In genomic region chr19:49207971-49208370, GRCm38 (mm10) we compare ENCODE assay signal across 24 mouse cellular contexts.
DNase-seq lines count a peak whose midpoint lies in the region; ATAC-seq and TF ChIP-seq lines count a peak whose summit lies in the region.
"Had no signal": no experiment of that assay in that cellular context is flagged by ENCODE, and none has a peak within 500 bp of the region (broad histone marks: within the 10 kb centered on the region; RNA-seq: fewer than 3 reads in every experiment).

No protein-coding gene starts in this region.

- H3K36me3 ChIP-seq in kidney, embryonic 16.5 days (ENCODE audit: insufficient read depth, low read length), result no peaks in the 10 kb centered on the region
- no peaks in the 10 kb centered on the region for H3K36me3 ChIP-seq in lung, embryonic 14.5 days (ENCODE audit: insufficient read depth)
- H3K36me3 ChIP-seq: embryonic facial prominence, embryonic 12.5 days; forebrain, embryonic 15.5 days; G1E had no signal

- TF ChIP-seq CTCF in lung, embryonic 14.5 days (IDR thresholded peaks at IDR 0.05; ENCODE audit: low read depth), result no peak

- H3K4me1 ChIP-seq in kidney, embryonic 16.5 days (ENCODE audit: insufficient read depth, low read length), result no peaks in the 10 kb centered on the region
- H3K4me1 ChIP-seq in lung, embryonic 14.5 days (ENCODE audit: insufficient read depth), result no peaks in the 10 kb centered on the region
- H3K4me1 ChIP-seq: embryonic facial prominence, embryonic 12.5 days; forebrain, embryonic 13.5 days; forebrain, embryonic 15.5 days had no signal

- H3K9ac ChIP-seq in kidney, embryonic 16.5 days (replicated peaks; ENCODE audit: low read length), result no peak overlapping the region
- no peak overlapping the region for H3K9ac ChIP-seq in lung, embryonic 14.5 days
- H3K9ac ChIP-seq: embryonic facial prominence, embryonic 12.5 days; forebrain, embryonic 13.5 days; forebrain, embryonic 15.5 days had no signal

- H3K4me2 ChIP-seq in kidney, embryonic 16.5 days (replicated peaks; ENCODE audit: low read depth, low read length), result no peak overlapping the region
- no peak overlapping the region for H3K4me2 ChIP-seq in lung, embryonic 14.5 days
- H3K4me2 ChIP-seq: embryonic facial prominence, embryonic 12.5 days; forebrain, embryonic 13.5 days; forebrain, embryonic 15.5 days had no signal

- no peak overlapping the region for H3K27ac ChIP-seq in kidney, embryonic 16.5 days (ENCODE audit: low read length)
- H3K27ac ChIP-seq in lung, embryonic 14.5 days (ENCODE audit: low read depth), result no peak overlapping the region
- H3K27ac ChIP-seq: embryonic facial prominence, embryonic 12.5 days; forebrain, embryonic 13.5 days; forebrain, embryonic 15.5 days had no signal

- WGBS in kidney, embryonic 16.5 days, result 34% methylated on average over 3 of the region's 3 CpGs
- WGBS in lung, embryonic 14.5 days, result 33% methylated on average over 3 of the region's 3 CpGs

- ATAC-seq in kidney, embryonic 16.5 days (ENCODE audit: low FRiP score, low TSS enrichment), result peak; percentile 49; the same call in 1 of the 2 replicates
- ATAC-seq in lung, embryonic 14.5 days (ENCODE audit: insufficient read depth), result no peak
- ATAC-seq: CD4-positive, CD25-positive, alpha-beta regulatory T cell, adult 4 months; forebrain, embryonic 13.5 days; forebrain, embryonic 15.5 days had no signal

- H3K27me3 ChIP-seq in kidney, embryonic 16.5 days (ENCODE audit: insufficient read depth, low read length), result no peaks in the 10 kb centered on the region
- no peaks in the 10 kb centered on the region for H3K27me3 ChIP-seq in lung, embryonic 14.5 days (ENCODE audit: insufficient read depth, low read length)
- H3K27me3 ChIP-seq: CH12.LX; embryonic facial prominence, embryonic 12.5 days; forebrain, embryonic 13.5 days; forebrain, embryonic 15.5 days had no signal

- DNase-seq in heart, adult 11 months, result peak; percentile 18
- DNase-seq in heart, adult 18-20 months, result no peak
- no peak for DNase-seq in kidney, postnatal 14 days
- DNase-seq in lung, embryonic 14.5 days, result peak; percentile 44
- DNase-seq in lung, postnatal 10 days, result no peak
- DNase-seq in frontal cortex, postnatal 25 days (ENCODE audit: low spot score in 2 of 2), result no peak
- DNase-seq: adrenal gland, adult 2 months; adrenal gland, postnatal 10 days; adrenal gland, postnatal 25 days; B cell, adult 2 months; cerebellum, adult 11 months; cerebellum, adult 18-20 months; cerebellum, adult 8-10 months; cerebellum, adult 9-11 months; cerebellum, postnatal 14 days; cerebellum, postnatal 36 days; embryo, embryonic 11 days had no signal

- no peak overlapping the region for H3K4me3 ChIP-seq in kidney, embryonic 16.5 days (ENCODE audit: low read length)
- no peak overlapping the region for H3K4me3 ChIP-seq in lung, embryonic 14.5 days (ENCODE audit: low read depth, low read length)
- H3K4me3 ChIP-seq: embryonic facial prominence, embryonic 12.5 days; forebrain, embryonic 13.5 days; forebrain, embryonic 15.5 days had no signal

- no peaks in the 10 kb centered on the region; the same call in 1 of the 2 replicates for H3K9me3 ChIP-seq in kidney, embryonic 16.5 days (ENCODE audit: low read length)
- H3K9me3 ChIP-seq in lung, embryonic 14.5 days (ENCODE audit: low read depth, low read length), result no peaks in the 10 kb centered on the region
- H3K9me3 ChIP-seq: embryonic facial prominence, embryonic 12.5 days; forebrain, embryonic 13.5 days; forebrain, embryonic 15.5 days; G1E had no signal

Comparison
In these comparisons a context has a peak if more than half of its experiments do, and no peak if none do; other contexts are left out.
1. DNase-seq: peak in heart, adult 11 months (single experiment) and lung, embryonic 14.5 days (single experiment); none in heart, adult 18-20 months (0 of 2), kidney, postnatal 14 days (single experiment), lung, postnatal 10 days (single experiment) and frontal cortex, postnatal 25 days (0 of 2).